In the genomic region with DNA sequence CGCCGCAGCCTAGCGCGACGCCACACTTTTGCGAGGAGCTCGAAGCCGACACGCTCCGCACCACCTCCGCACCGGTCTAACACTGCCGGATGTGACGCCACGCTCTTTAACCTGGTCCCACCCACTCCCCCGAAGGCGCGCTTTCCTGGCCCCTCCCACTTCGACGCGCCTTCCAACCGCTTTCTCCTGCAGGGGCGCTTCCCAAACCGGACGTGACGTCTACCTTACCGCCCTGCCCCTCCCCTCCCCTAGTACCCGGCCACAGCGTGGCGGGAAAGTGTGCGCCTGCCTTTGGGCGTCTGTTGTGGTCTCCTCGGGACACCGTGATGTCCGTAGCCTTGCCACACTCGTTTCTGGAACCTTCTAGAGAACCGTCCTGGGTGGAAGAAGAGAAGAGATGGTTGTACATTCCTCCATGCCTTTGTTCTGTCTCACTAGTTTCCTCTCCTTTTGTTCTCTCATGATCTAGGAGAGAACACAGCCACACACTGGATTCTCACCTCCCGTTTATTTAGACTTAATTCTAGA, we compare ENCODE assay signal across 7 mouse cellular contexts. TPM values are rescaled to one million over a fixed set of nuclear protein-coding genes. Genes with fewer than 3 reads are reported as not detected.
DNase-seq lines count a peak whose midpoint lies in the region; ATAC-seq and TF ChIP-seq lines count a peak whose summit lies in the region.

A gene (minus strand): TSS at position 157 of the 528 bp plus-strand sequence.

- peak within 1 kb of the TSS; percentile 98 for H3K27ac ChIP-seq in intestine, postnatal 0 days (ENCODE audit: low read depth, low read length)
- peak within 1 kb of the TSS; percentile 96 for H3K27ac ChIP-seq in midbrain, embryonic 12.5 days (replicated peaks)
- H3K27ac ChIP-seq in small intestine, adult 2 months (ENCODE audit: insufficient read depth, low read depth, low read length), result peak within 1 kb of the TSS; percentile 93

- H3K4me1 ChIP-seq in intestine, postnatal 0 days (replicated peaks; ENCODE audit: control insufficient read depth, insufficient read depth, low read length), result 0 out of 2 replicates have a peak, but pooled peaks cover 5% of the 10 kb centered on the region
- peaks cover 16% of the 10 kb centered on the region for H3K4me1 ChIP-seq in midbrain, embryonic 12.5 days
- H3K4me1 ChIP-seq in small intestine, adult 2 months (ENCODE audit: control insufficient read depth, insufficient read depth, insufficient read length, low read length), result peaks cover 2% of the 10 kb centered on the region; the same call in 1 of the 2 replicates

- peak within 1 kb of the TSS; percentile 96 for H3K9ac ChIP-seq in intestine, postnatal 0 days (ENCODE audit: low read depth, low read length)
- H3K9ac ChIP-seq in midbrain, embryonic 12.5 days (replicated peaks), result peak within 1 kb of the TSS; percentile 86

- intact Hi-C loops in left cerebral cortex, postnatal 4 days (cut with DNase I), result no loop called here

- H3K9me3 ChIP-seq in intestine, postnatal 0 days (ENCODE audit: control insufficient read depth), result no peaks in the 10 kb centered on the region
- no peaks in the 10 kb centered on the region for H3K9me3 ChIP-seq in midbrain, embryonic 12.5 days

- peak within 1 kb of the TSS; percentile 70 for H3K4me3 ChIP-seq in intestine, postnatal 0 days (ENCODE audit: low read depth, low read length)
- H3K4me3 ChIP-seq in midbrain, embryonic 12.5 days, result peak within 1 kb of the TSS; percentile 75
- peak within 1 kb of the TSS; percentile 78 for H3K4me3 ChIP-seq in small intestine, adult 2 months (ENCODE audit: low read depth, low read length)

- peak; percentile 96 for TF ChIP-seq POLR2A in small intestine, adult 2 months (IDR thresholded peaks at IDR 0.05; ENCODE audit: low read depth, low read length)

- ATAC-seq in intestine, postnatal 0 days, result peak; percentile 96
- peak; percentile 98 for ATAC-seq in midbrain, embryonic 12.5 days (ENCODE audit: low FRiP score, low read depth)

- DNase-seq in adrenal gland, adult 8-10 months, result peak; percentile 97
- DNase-seq in embryo, embryonic 9.5 days (ENCODE audit: extremely low spot score), result peak; percentile 99
- peak; percentile 57 for DNase-seq in gonadal fat pad, adult 2 months (ENCODE audit: low read depth)
- DNase-seq in left cerebral cortex, postnatal 4 days, result peak; percentile 98

- H3K4me2 ChIP-seq in intestine, postnatal 0 days (replicated peaks; ENCODE audit: low read depth), result peak within 1 kb of the TSS; percentile 79
- peak within 1 kb of the TSS; percentile 82 for H3K4me2 ChIP-seq in midbrain, embryonic 12.5 days (replicated peaks)

- no peaks in the 10 kb centered on the region for H3K36me3 ChIP-seq in intestine, postnatal 0 days (ENCODE audit: control insufficient read depth, insufficient read depth)
- H3K36me3 ChIP-seq in midbrain, embryonic 12.5 days, result no peaks in the 10 kb centered on the region
- no peaks in the 10 kb centered on the region for H3K36me3 ChIP-seq in small intestine, adult 2 months (ENCODE audit: control insufficient read depth, insufficient read depth, low read length)

- no peaks in the 10 kb centered on the region for H3K27me3 ChIP-seq in intestine, postnatal 0 days (replicated peaks; ENCODE audit: control insufficient read depth, insufficient read depth, low read length)
- H3K27me3 ChIP-seq in midbrain, embryonic 12.5 days, result no peaks in the 10 kb centered on the region
- no peaks in the 10 kb centered on the region for H3K27me3 ChIP-seq in small intestine, adult 2 months (ENCODE audit: control insufficient read depth, insufficient read depth, low read length)

- under 1% methylated on average over 38 of the region's 38 CpGs for WGBS in intestine, postnatal 0 days
- WGBS in midbrain, embryonic 12.5 days, result under 1% methylated on average over 38 of the region's 38 CpGs
- WGBS in small intestine, adult 2 months, result 1% methylated on average over 38 of the region's 38 CpGs

- TF ChIP-seq CTCF in intestine, postnatal 0 days (IDR thresholded peaks at IDR 0.05; ENCODE audit: low read depth), result peak; percentile 64
- TF ChIP-seq CTCF in small intestine, adult 2 months (IDR thresholded peaks at IDR 0.05; ENCODE audit: extremely low read depth, insufficient read length, insufficient replicate concordance, low read depth, low read length), result no peak

RNA-seq across cellular contexts. Expression of the gene that starts here (rescaled TPM):
- total RNA-seq in adrenal gland, adult 8-10 months (2022), result 100 to 1,000 TPM in 1 of 4 experiments, 10 to 100 TPM in 3; 73.5 to 118 (median 95.5) TPM
- polyA plus RNA-seq in gonadal fat pad, adult 2 months (2012; rRNA removed), result 36.9 and 41.9 TPM in 2 replicates
- 132 and 134 TPM in 2 replicates for polyA plus RNA-seq in intestine, postnatal 0 days (2015; fragmentation: Nextera tagmentation; extraction: Ambion mirVana)
- total RNA-seq in left cerebral cortex, postnatal 4 days (2021), result 100 to 1,000 TPM; 155 to 159 TPM
- 417 and 418 TPM in 2 replicates for polyA plus RNA-seq in midbrain, embryonic 12.5 days (2016; fragmentation: Nextera tagmentation; extraction: Ambion mirVana)
- 6.2 and 8.9 TPM in 2 replicates for polyA plus RNA-seq in small intestine, adult 2 months (2012; rRNA removed)

Comparison
In these comparisons a context has a peak if more than half of its experiments do, and no peak if none do; other contexts are left out.
1. Peak in every context shown above with its lines: DNase-seq, ATAC-seq, H3K4me3 ChIP-seq and H3K27ac ChIP-seq.